Mouse (Mus musculus): ENCODE data around the gene Map4k2. TPM values are rescaled to one million over a fixed set of nuclear protein-coding genes. Genes with fewer than 3 reads are reported as not detected.

Gene Map4k2
- total RNA-seq, 2 experiments from 2014 or later, result 29.9 to 32.2 TPM

- no peak for DNase-seq
These were observed 5.1 kb downstream of the Map4k2 start for GRCm38 (mm10) chr19:6346023-6346422.

GRCm38 (mm10) chr19:6346661-6347060, 5.7 kb downstream of the Map4k2 start:
- no peak for DNase-seq

GRCm38 (mm10) chr19:6347615-6348014, 6.7 kb downstream of the Map4k2 start:
- no peak for DNase-seq

- no peak for DNase-seq
These were observed 7.8 kb downstream of the Map4k2 start for GRCm38 (mm10) chr19:6348717-6349116.

- DNase-seq, result peak; percentile 50 to 73
These were observed 8.5 kb downstream of the Map4k2 start for GRCm38 (mm10) chr19:6349215-6349983.

GRCm38 (mm10) chr19:6351431-6352106, 10.6 kb downstream of the Map4k2 start:
- no peak for DNase-seq

GRCm38 (mm10) chr19:6352107-6352505, 11.2 kb downstream of the Map4k2 start:
- DNase-seq, result no peak

- DNase-seq, result no peak
These were observed 13.1 kb downstream of the Map4k2 start for GRCm38 (mm10) chr19:6354030-6354429.

- DNase-seq, result no peak
These were observed 20.4 kb downstream of the Map4k2 start for GRCm38 (mm10) chr19:6361291-6361690.

GRCm38 (mm10) chr19:6363091-6363410, 22.1 kb downstream of the Map4k2 start:
- no peak for DNase-seq

GRCm38 (mm10) chr19:6363411-6364240, 22.7 kb downstream of the Map4k2 start, which contains the start of gene Sf1:
Sf1 (plus strand) TSS chr19:6363690.
- peak; percentile 100 for DNase-seq

- peak; percentile 94 to 95 for DNase-seq
These were observed 23.4 kb downstream of the Map4k2 start for GRCm38 (mm10) chr19:6364317-6364725.

- DNase-seq, result no peak
These were observed 23.9 kb downstream of the Map4k2 start for GRCm38 (mm10) chr19:6364842-6365241.

GRCm38 (mm10) chr19:6370175-6370574, 29.2 kb downstream of the Map4k2 start:
- DNase-seq, result no peak

- DNase-seq, result no peak
These were observed 31.5 kb downstream of the Map4k2 start for GRCm38 (mm10) chr19:6372433-6372832.

- DNase-seq, result peak; percentile 88 to 92
These were observed 32.8 kb downstream of the Map4k2 start for GRCm38 (mm10) chr19:6373539-6374400.

- DNase-seq, result no peak
These were observed 33.6 kb downstream of the Map4k2 start for GRCm38 (mm10) chr19:6374571-6374970.

GRCm38 (mm10) chr19:6375423-6376254, 34.7 kb downstream of the Map4k2 start:
- peak in 1 of 2 experiments; percentile 32 for DNase-seq

- peak; percentile 64 to 79 for DNase-seq
These were observed 35.3 kb downstream of the Map4k2 start for GRCm38 (mm10) chr19:6376255-6376564.

GRCm38 (mm10) chr19:6376643-6377042, 35.7 kb downstream of the Map4k2 start:
- DNase-seq, result no peak

Data from adrenal gland, postnatal 36 days (tissue).